Mouse (Mus musculus): ENCODE measurements at regions not wholly inside any gene's neighbourhood (a gene's known extent, or its start where the extent isn't known, plus 50 kb on each side); places are given as distances from the start of the nearest gene placed in this dataset.

DNA sequence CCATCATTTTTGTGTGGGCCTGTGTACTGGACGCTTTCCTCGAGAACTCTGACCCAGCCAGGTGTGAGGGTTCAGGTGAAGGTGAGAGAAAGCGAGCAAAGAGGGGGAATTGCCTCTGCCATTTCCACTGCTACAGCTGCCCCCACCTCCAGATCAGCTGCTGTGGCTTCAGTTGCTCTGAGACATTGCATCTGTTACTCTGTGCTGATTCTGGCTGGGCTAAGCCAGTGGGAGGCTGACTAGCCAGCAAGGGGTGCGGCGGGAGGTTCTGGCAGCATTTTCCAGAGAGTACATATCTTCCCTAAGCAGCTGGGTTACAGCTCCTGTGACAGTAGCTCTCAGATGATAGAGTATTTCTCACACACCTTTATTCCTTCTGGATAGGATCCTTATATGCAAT, 712.7 kb upstream of the Cdh18 start:
- DNase-seq (ENCODE audit: low read depth, low spot score) = peak; percentile 64

DNA sequence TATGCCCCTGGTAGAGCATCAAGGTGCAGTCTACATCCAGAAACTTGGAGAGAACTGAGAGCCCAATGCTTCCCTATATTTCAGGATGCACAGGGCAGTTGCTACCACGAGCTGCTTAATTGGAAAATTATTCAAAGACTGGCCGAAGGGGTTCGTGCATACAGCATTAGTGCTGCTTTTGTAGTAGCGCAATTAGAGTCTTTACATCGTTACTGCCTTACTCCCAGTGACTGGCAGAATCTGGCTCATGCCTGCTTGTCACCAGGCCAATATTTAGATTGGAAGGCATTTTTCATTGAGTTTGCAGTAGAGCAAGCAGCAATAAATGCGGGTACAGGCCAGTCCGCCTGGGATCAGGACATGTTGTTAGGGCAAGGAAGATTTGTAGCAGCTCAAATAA, 690.3 kb upstream of the Cdh18 start:
- DNase-seq (ENCODE audit: low read depth, low spot score) = no peak

DNA sequence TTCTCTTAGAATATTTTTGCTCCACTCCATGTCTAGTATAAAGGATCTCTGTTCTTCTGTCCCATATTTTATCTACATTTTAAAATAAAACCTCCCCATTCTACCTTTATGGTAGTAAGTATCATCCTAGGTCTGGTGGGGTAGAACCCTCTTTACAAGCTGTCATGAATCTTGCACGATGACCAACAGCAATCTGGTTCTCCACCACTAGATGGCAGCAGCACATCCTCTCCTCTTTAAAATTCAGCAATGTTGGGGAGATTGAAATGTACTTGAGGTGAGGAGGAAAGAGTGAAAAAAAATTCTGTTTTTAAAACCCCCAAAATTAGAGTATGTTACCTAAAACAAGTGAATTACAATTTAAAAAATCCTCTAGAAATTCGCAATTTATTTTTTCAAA, 663.6 kb upstream of the Cdh18 start:
- peak; percentile 76 for DNase-seq (ENCODE audit: low read depth, low spot score)
